Mouse (Mus musculus) heart, adult 18-20 months (tissue): ENCODE data around the gene Rab31. TPM values are rescaled to one million over a fixed set of nuclear protein-coding genes. Genes with fewer than 3 reads are reported as not detected.

Experiments used
- DNase-seq, 2 experiments: peaks; one replicate each; pipeline ENCODE4 v3.0.0; 2021 to 2022; ENCODE audit warnings: mixed read lengths in 1 of 2
- total RNA-seq, 2 experiments: library from RNA; stranded (reverse); gene quantifications; 2 replicates each; pipeline ENCODE4 v1.2.3; 2021

The Rab31 gene
- total RNA-seq, 2 experiments from 2014 or later: 13.8 to 16.8 TPM

- no peak for DNase-seq
These were observed 68.8 kb downstream of the Rab31 start for GRCm38 (mm10) chr17:65703527-65704391.

DNA sequence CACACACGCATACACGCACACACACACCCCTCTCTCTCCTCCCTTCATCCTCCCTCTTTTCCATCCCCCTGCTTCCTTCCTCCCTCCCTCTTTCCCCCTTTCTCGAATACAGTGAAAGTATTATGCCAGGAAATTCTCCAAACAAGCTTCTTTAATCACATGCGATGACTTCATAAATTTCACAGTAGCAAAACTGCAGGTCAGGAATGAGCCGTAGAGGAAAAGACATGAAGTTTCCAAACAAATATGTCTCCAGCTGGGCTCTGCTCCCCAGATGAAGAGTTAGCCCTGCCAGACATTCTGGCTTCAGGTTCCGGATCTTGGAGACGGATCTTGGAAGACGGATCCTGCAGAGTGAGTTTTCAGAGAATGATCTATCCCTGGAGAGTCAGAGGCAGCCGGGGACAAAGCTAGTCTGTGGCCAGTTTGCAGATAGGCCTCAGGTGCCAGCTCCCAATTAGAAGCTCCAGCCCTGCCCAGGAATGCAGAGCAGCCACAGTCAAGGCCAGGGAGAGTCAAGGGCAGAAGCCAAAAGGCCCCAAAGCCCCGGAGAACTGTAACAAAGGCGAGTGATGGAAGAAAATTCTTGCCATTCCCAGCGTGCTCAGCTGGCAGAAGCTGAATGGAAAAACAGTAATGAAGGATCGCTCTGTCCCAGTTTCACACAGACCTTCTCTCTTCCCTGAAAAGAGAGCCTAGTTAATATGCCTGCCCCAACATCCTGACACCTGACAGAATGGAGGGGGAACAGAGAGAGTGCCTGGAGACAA lies 70.6 kb downstream of the Rab31 start:
- peak; percentile 82 to 90 for DNase-seq

DNA sequence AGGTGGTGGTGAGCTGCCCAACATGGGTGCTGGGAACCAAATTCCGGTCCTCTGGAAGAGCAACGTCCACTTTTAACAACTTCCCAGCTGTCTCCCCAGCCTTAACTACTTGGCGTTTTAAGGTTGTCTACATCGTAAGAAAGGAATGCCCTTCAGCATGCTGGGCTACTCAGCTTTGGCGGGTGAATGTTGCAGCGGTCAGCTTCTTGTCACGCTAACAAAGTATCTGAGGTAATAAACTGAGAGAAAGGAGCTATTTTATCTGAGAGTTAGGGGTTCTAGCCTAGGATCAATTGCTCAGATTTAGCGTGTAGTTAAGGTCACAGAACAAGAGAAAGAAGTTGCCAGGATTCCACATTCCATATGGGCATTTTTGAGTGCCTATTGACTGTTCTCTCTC lies 71.2 kb downstream of the Rab31 start:
- no peak for DNase-seq

DNA sequence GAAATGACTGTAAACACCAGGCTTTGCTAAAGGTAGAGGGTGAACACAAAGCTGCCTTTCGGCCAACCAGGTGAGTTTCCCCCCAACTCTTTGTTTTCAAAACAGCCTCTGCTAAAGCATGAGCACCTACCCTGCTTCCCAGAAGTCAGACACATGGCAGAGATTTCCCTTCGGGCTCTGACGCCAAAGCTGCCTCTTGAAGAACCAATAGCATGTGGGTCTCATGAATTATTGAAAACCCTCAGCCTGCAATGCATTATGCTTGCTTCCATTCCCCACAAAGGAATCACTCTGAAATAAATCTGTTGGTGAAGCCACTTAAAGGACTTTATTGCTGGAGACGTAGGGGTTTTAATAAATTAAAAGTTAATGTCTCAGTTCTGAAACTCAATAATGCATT lies 72.5 kb downstream of the Rab31 start:
- DNase-seq: no peak

DNA sequence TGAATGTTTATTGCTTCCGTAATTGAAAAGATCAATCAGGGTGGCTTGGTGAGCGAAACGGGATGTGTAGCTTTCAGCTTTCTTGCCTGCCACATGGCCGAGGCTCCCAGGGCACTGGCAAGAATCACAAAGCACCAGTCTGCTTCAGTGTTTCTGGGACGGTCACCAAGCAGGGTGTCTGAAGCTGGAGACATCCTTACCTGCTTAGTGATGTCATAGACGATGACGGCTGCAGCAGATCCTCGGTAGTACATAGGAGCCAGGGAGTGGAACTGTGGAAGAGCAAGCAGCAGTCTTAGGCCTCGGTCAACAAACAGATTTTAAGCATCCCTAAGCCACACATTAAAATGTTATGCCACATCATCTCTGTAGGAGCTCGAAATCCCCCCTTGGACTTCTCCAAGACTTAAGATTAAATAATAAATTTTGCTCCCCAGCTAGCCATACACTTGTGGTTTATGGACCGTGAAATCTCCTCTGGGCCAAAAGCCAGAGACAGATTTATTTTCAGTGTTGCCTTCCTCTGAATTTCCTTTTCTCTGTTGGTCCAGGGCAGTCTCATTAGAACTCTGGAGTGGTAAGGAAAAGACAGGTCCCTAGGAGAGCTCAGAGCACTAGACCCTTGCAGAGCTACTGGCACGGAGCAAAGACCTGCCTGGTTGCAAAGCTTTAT lies 74.6 kb downstream of the Rab31 start:
- no peak for DNase-seq

- no peak for DNase-seq
These were observed 75.6 kb downstream of the Rab31 start for GRCm38 (mm10) chr17:65696939-65697338.

DNA sequence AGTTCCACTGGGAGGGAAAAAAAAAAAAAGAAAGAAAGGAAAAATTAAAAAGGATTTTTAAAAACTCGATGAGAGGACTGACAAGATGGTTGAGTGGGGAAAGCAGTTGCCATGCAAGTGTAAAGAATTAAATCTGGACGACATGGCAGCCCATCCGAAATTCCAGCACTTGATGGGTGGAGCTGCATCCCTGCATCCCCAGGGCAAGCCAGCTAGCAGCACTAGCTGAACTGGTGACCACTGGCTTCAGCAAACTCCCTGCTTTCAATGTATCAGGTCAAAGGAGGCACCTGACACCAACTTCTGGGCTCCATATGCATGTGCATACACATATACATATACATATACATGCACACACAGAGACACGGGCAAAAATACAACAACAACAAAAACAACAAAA lies 80.3 kb downstream of the Rab31 start:
- no peak for DNase-seq

DNA sequence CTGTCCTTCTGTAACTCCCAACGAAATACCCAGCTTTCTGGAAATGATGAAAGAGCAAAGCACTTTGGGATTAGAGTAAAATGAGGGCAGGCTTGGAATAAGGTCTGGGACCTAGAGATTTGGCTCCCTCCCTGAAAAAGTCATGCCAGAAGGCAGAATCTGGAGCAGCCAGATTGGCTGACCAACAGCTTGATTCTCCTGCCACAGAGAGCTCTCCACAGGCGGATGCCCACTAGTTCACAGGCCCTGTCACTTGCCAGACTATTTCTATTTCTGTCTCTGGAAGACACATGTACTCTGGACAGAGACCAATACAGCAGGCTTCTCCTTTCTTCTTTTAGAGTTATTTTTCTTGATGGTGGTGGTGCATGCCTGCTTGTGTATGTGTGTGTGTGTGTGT lies 88.8 kb downstream of the Rab31 start:
- peak; percentile 60 to 80 for DNase-seq

GRCm38 (mm10) chr17:65683316-65683715 lies 89.2 kb downstream of the Rab31 start:
- peak in 1 of 2 experiments; percentile 33 for DNase-seq

DNA sequence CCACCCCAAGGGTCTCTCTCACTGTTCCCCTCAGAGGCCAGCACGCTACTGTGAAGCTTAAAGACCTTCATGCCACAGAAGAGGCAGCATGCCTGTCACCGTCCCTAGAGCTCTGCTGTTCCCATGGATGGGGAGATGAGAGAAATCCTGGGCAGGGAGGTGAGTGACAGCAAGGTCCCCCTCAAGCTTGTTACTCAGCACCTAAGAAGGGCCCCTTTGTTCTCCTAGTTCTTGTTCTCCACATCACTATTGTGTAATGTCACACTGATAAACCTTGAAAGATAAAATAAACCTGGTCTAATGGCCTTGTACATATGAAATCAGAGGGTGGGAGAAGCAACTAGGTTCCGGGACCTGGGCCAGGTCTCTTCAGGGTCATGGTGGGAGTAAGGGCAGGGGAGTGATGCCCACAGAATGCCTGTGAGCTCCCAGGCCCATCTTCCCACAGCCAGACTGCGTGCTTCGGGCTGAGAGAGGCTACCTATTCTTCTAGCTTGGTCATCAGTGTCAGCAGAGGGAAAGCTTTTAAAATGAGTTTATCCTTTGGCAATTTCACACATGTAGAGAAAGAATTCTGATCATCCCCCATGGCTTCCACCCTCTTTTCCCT lies 90.4 kb downstream of the Rab31 start:
- no peak for DNase-seq

- no peak for DNase-seq
These were observed 91.0 kb downstream of the Rab31 start for GRCm38 (mm10) chr17:65681516-65681915.

DNA sequence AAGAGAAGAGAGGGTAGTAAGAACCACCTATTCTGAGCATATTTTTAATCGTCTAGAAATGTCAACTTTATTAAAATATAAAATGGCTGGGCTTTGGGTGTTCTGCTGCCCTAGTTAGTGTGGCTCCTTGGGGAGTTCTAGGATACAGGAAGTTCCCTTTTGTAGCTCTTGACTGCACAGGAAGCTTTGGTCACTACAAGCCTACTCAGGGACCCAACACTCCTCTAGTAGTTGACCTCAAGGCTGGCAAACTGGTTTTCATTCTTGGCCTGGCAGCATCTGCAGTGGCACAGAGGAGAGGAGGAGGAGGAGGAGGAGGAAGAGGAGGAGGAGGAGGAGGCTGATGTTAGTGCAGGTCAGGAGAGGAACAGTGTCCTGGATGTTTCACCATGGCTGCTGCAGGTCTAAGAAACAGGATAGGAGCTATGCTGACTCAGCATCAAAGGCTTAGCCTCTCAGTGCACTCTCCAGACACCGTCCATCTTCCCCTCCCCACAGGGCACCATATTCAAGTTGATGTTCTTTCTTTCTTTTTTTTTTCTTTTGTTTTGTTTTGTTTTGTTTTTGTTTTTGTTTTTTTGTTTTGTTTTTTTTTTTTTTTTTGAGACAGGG lies 91.6 kb downstream of the Rab31 start:
- no peak for DNase-seq

- peak; percentile 61 to 85 for DNase-seq
These were observed 92.6 kb downstream of the Rab31 start for GRCm38 (mm10) chr17:65679806-65680446.

DNA sequence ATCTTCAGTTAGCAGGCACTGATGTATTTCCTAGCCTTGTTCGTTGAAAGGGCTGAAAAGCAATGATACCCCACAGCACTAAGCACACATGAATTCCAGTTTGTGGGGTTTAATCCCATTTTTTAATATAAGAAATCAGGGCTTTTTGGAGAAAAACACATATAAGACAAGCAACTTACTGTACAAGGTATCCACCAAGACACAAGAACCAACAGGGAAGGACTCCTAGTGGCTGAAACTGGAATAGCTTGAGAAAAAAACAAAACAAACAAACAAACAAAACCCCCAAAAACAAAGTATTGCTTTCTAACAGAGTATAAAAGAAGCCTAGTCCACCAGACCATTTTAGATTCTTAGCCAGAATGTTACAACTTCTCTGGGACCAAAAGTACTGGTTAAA lies 94.8 kb downstream of the Rab31 start:
- DNase-seq: no peak

- no peak for DNase-seq
These were observed 96.0 kb downstream of the Rab31 start for GRCm38 (mm10) chr17:65676536-65676935.

DNA sequence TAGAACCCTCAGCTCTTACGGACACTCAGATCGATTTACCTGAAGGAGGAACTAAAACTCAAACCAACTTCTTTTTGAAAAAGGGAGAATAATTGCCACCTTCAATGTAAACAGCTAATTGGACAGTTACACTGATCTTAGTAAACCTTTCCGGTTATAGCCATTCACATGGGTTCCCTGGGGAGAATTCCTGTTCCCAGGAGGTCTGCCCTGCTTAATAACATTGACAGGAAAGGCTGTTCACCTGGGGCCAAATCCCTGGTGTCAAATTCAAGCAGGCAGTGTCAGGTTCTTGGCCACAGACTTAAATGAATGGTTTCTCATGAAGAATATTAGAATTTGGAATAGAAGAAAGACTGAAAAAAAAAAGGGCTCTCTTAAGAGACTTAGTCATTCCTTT lies 96.6 kb downstream of the Rab31 start:
- no peak for DNase-seq

GRCm38 (mm10) chr17:65674710-65675171 lies 97.8 kb downstream of the Rab31 start:
- DNase-seq: peak; percentile 48 to 66

DNA sequence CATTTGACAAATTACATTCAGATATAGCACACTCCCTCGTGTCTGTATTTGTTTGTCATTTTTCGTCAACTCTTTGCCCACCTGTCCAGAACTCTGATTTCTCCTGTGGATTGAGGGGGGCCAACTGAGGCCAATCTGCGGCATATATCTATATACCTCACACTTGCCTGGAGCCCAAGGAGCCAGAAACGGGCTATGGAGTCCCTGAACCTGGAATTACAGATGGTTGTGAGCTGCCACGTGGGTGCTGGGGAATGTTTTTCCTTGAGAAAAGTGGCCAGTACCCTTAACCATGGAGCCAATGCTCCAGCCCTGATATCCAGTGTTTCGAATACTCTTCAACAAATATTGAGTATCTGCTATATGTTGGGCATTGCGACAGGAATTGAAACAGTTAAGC lies 99.6 kb downstream of the Rab31 start:
- no peak for DNase-seq

GRCm38 (mm10) chr17:65669061-65669460 lies 103.5 kb downstream of the Rab31 start:
- no peak for DNase-seq

DNA sequence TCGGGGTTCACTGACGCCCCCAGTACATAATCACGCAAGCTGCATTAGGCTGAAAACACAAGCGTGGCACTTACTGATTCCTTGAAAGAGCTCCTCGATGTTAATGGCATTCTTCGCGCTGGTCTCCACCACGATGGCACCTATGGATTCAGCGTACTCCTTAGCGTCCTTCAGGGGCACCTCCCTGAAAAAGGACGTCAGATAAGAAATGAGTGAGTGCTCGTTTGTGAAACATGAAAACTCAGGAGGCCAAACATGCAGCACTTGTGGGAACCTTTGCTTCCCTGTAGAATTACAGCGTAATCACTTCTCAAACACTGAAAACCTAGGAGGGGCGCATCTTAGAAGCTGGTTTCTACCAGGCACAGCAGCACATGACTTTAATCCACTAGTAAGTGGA lies 104.8 kb downstream of the Rab31 start:
- DNase-seq: no peak
